Mouse (Mus musculus) liver, adult 2 months (tissue): Measurements from ENCODE around the gene Tuft1.

Source experiments
- CTCF ChIP-seq: fragments of 200-500 bp; IDR thresholded peaks from 2 replicates; pipeline ENCODE4 v1.5.1; 2011; ENCODE audit warnings: low read depth, low read length, control low read depth
- POLR2A ChIP-seq: fragments of 200-500 bp; IDR thresholded peaks from 2 replicates; pipeline ENCODE4 v1.6.1; 2011; ENCODE audit warnings: low read length, control low read depth; ENCODE audit not compliant: insufficient read depth; ENCODE audit errors: extremely low read depth

- TF ChIP-seq CTCF (no peak), POLR2A (no peak)
Observed at GRCm38 (mm10) chr3:94683646-94684045, 25.0 kb upstream of the Tuft1 start.
